Mouse (Mus musculus): ENCODE measurements around the gene Sptbn4.

The Sptbn4 gene

GRCm38 (mm10) chr7:27324161-27324560 lies 123.3 kb downstream of the Sptbn4 start:
- DNase-seq: no peak

- no peak for DNase-seq
Measured at GRCm38 (mm10) chr7:27323001-27323400, 124.5 kb downstream of the Sptbn4 start.

- no peak for DNase-seq
Measured at GRCm38 (mm10) chr7:27322291-27322690, 125.2 kb downstream of the Sptbn4 start.

GRCm38 (mm10) chr7:27319411-27319810 lies 128.1 kb downstream of the Sptbn4 start:
- no peak for DNase-seq

GRCm38 (mm10) chr7:27315958-27316357 lies 131.5 kb downstream of the Sptbn4 start:
- DNase-seq: peak; percentile 46 to 62

- no peak for DNase-seq
Measured at GRCm38 (mm10) chr7:27314393-27314792, 133.1 kb downstream of the Sptbn4 start.

- no peak for DNase-seq
Measured at GRCm38 (mm10) chr7:27311651-27312284, 135.7 kb downstream of the Sptbn4 start.

GRCm38 (mm10) chr7:27310996-27311535 lies 136.4 kb downstream of the Sptbn4 start:
- no peak for DNase-seq

- peak; percentile 73 to 82 for DNase-seq
Measured at GRCm38 (mm10) chr7:27310306-27310705, 137.2 kb downstream of the Sptbn4 start.

- DNase-seq: no peak
Measured at GRCm38 (mm10) chr7:27309832-27310231, 137.7 kb downstream of the Sptbn4 start.

GRCm38 (mm10) chr7:27308821-27309549 lies 138.5 kb downstream of the Sptbn4 start:
- DNase-seq: no peak

- DNase-seq: no peak
Measured at GRCm38 (mm10) chr7:27307551-27307950, 139.9 kb downstream of the Sptbn4 start.

Measured in cerebellum, postnatal 25 days (tissue).